Mouse (Mus musculus) layer of hippocampus, adult 9-10 months (tissue): ENCODE measurements around the gene Ino80b.
"Not testable (repeated sequence)": the region's sequence is repeated elsewhere in the genome, so short reads cannot be mapped to it uniquely, and the experiment has no call there.

Experiments
- DNase-seq: peaks from one replicate; pipeline ENCODE4 v3.0.0; 2022; ENCODE audit warnings: low spot score

Ino80b gene

DNA sequence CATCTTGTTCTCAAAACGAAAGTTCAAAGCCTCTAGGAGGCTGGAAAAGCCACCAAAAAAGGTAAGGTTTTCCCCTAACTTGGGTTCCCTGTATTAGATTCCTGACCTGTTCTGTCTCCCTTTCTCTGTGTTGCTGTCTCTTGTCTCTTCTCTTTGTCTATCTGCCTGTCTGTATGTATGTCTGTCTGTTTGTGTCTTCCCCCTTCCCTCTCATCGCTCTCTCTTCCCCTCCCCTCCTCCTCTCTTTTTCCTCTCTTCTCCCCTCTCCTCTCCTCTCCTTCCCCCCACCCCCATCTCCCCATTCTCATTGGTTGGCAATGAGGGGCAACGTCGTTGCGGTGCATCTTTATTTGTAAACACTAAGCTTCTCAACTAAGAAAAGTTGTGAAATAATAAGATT lies at the start of gene Ino80b:
Ino80b (minus strand) TSS at position 101 of the 400 bp plus-strand sequence.
- no peak for DNase-seq

- no peak for DNase-seq
Observed at GRCm38 (mm10) chr6:83172240-83172920, 47.1 kb upstream of the Ino80b start.

- no peak for DNase-seq
Observed at GRCm38 (mm10) chr6:83171063-83171462, 45.8 kb upstream of the Ino80b start.

DNA sequence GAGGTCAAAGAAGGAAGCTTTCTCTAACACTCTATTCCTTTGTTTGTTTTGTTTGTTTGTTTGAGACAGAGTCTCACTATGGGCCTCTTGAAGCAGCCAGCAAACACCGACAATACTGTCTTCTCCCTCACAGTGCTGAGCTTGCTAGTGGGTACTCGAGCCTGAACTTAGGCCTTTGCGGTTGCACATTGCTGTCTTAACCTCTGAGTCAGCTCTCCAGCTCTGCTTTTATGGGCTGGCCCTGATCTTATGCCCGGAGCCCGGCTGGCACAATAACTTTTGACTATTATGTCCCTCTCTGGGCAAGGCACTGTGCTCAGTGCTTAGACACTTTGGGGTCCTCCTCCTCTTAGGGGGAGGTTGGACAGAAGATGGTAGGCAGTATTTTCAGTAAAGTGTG lies 44.6 kb upstream of the Ino80b start:
- DNase-seq: no peak

DNA sequence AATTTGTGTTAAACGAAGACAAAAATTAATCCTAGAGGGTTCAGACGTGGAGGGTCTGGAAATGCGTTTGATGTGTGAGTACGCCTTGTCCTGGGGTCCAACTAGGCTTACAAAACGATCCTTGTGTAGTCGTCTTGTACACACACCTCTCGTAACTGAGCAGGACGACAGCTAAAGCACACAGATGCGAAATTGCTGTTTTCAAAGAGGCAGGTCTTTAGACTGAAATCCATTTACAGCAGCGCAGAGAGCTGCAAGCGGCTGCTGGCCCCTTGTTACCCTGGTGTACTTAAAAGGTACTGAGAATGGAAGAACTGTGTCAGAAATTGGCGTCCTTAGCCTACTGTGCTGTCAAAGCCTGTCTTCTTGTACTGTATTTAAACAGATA lies 41.0 kb upstream of the Ino80b start:
- DNase-seq: no peak

GRCm38 (mm10) chr6:83165607-83166242 lies 40.5 kb upstream of the Ino80b start, which contains the start of gene Dctn1:
Dctn1 (plus strand) TSS chr6:83165920.
- peak; percentile 92 for DNase-seq

DNA sequence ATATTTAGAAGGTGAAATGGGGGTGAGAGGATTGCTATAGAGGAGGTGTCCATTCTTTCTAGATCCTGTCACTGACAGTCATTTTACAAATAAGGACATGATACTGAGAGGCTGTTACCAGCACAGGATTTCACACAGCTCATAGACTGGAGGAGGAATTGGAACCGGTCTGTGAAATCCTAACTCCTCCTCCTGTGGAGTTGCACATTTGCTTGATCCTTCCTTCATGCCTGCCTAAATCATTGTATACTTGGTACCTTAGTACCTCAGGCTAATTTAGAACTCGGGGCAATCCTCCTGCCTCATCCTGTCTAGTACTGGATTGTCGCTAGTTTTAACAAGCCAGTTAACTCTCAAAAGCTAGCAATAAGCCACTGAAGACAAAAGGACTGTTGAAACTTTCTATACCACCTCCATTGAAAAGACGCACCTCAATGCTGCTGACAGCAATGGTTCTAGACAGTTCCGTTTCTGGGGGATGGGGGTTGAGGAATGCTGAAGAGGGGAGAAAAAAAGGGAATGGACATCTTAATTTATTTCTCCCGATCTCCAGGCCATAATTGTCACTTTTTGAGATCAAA lies 39.9 kb upstream of the Ino80b start:
- no peak for DNase-seq

DNA sequence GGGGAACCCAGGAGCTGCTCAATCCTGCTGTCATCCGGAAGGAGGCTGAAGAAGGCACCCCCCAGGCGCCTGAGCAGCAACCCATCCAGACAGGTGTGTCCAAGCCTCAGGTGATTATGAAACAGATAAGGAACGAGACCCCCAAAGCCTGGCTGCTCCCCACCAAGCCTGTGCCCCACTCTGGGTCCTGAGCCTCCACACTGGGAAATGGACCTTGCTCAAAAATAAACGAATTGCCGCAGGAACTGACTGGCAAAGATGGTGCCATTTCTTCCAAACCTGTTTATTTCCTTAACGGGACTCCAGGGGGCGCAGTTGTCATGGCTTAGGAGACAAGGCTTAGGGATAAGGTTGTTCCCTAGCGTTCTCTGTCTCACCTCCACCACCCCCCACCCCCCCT lies 37.5 kb upstream of the Ino80b start:
- DNase-seq: no peak

GRCm38 (mm10) chr6:83161921-83162641 lies 36.9 kb upstream of the Ino80b start:
- DNase-seq: no peak

GRCm38 (mm10) chr6:83161442-83161841 lies 36.2 kb upstream of the Ino80b start:
- no peak for DNase-seq

DNA sequence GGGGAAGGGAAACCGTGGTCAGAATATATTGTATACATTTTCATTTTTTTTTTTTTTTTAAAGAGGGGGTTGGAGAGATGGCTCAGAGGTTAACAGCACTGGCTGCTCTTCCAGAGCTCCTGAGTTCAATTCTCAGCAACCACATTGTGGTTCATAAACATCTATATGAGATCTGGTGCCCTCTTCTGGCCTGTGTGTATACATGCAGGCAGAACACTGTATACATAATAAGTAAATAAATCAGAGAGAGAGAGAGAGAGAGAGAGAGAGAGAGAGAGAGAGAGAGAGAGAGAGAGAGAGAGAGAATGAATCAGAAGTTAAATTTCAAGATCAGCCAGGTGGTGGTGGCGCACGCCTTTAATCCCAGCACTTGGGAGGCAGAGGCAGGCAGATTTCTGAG lies 34.2 kb upstream of the Ino80b start:
- not testable (repeated sequence) for DNase-seq

DNA sequence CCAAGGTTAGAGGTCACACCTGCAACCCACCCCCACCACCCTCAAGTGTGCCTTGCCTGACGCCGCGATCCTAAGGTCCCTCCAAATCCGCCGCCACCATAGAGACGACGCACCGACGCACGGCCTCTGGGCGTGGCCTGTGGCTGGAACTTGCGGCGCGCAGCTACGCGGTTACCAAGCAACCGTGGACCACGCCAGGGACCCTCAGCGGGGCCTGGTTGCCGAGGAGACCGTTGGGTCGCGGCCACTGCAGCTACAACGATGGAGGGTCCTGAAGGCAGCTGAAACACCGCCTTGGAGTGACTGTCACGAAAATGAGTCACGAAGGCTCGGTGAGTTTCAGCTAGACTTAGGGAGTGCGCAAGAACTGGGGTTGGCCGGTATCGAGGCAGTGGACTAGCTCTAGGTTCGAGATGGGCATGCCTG lies 31.0 kb upstream of the Ino80b start, which contains the start of the genes Wdr54 and 1700003E16Rik:
Wdr54 (minus strand) TSS at position 139 of the 426 bp plus-strand sequence.
1700003E16Rik (plus strand) TSS at position 146 of the 426 bp plus-strand sequence.
- DNase-seq: no peak

DNA sequence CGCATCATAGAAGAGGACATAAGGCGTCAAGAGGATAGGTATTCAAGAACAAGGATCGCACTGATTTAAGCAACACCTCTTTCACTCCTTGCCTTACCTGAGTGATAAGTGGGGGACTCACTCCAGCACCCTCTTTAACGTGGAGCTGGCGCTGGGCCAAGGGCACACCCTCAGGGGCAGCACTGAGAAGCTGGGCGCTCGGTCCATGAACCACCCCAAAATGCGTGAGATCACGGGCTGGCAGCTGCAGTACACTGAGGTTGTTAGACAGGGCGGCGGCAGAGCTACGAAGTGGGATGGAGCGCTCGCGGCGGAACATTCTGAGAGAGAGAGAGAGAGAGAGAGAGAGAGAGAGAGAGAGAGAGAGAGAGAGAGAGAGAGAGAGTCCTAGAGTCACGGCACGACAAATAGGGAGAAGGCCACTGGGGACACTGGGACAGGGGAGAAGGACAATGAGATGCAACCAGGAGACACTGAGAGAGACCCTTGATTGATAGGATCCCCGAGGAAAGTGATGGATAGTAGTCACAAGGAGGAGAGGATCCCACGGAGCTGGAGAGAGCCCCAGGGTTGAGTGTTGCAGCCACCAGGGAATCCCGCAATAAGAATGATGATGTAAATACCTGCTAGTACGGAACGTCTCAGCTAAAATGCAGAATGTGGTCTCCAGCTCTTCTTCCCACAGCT lies 30.5 kb upstream of the Ino80b start:
- no peak for DNase-seq

- no peak for DNase-seq
Observed at GRCm38 (mm10) chr6:83153485-83153884, 28.3 kb upstream of the Ino80b start.

DNA sequence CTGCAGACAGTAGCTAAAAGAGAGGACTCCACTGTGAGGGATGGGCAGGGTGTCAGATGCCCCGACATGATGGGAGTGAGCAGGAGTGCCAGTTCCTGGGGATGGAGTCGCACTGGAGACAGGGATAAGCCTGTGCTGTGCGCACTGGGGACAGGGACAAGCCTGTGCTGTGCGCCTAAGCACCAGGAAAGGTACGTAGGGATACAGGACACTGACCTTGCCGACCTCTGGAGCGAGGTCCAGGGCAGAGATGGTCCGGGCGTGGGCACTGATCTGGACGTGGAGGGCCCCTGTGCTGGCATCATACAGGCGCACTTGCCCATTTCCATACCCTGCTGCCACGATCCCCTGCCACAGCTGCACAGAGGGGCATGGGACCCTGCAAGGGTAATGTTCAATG lies 27.8 kb upstream of the Ino80b start:
- DNase-seq: no peak

GRCm38 (mm10) chr6:83151721-83152120 lies 26.5 kb upstream of the Ino80b start:
- DNase-seq: no peak

GRCm38 (mm10) chr6:83147280-83147679 lies 22.0 kb upstream of the Ino80b start:
- no peak for DNase-seq

GRCm38 (mm10) chr6:83145805-83146204 lies 20.6 kb upstream of the Ino80b start:
- DNase-seq: no peak

GRCm38 (mm10) chr6:83145209-83145608 lies 20.0 kb upstream of the Ino80b start:
- no peak for DNase-seq

- DNase-seq: no peak
Observed at GRCm38 (mm10) chr6:83142886-83143285, 17.7 kb upstream of the Ino80b start.

GRCm38 (mm10) chr6:83142211-83142731 lies 17.0 kb upstream of the Ino80b start:
- DNase-seq: no peak

DNA sequence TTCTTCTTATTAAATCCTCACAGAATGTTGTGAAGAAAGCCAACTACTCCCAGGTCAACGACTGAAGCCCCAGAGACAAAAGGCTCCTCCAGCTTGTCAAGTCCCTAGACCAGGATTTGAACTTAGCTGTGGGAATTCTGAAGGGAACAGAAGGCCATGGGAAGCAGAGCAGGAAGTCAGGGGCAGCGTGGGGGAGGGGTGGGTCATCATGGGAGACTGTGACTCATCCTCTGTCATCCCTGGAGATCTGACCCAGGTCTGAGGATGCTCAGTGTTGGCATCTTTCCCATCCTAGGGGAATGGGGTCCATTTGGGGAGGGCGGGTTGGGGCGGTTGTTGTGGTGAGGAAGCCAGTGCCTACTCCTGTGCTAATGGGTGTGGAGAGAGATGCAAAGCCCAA lies 16.4 kb upstream of the Ino80b start:
- no peak for DNase-seq
